Mouse (Mus musculus) liver, embryonic 14.5 days (tissue): ENCODE data around the gene Dnah17.

ENCODE experiments used
- CTCF ChIP-seq: IDR thresholded peaks from 2 replicates; pipeline ENCODE4 v1.5.1; 2016; ENCODE audit warnings: antibody characterized with exemption, low read depth, control low read depth
- EP300 ChIP-seq: IDR thresholded peaks from 2 replicates; pipeline ENCODE4 v1.6.1; 2016; ENCODE audit warnings: antibody characterized with exemption, low read depth

DNA sequence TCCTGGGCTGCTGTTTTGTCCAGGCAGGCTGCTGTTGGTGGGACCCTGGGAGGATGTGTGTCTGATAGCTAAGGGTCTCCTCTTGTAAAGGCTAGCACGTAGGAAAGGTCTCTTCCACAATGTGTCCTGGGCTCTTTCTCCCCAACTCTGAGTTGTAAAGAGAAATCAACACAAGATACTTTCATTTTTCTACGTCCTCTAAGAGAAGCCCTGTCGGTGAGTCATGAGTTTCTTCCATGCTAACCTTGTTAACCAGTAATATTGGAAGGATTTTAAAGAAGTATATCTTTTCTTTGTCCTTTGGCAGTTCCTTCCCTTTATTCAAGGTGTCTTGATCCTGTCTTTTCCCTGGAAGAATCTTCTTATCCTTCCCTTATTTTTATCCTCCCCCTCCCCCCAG is 134.8 kb downstream of the Dnah17 start:
- TF ChIP-seq CTCF = no peak
- TF ChIP-seq EP300 = no peak
